Mouse (Mus musculus): Measurements from ENCODE around the gene Ifrd1.

The Ifrd1 gene

DNA sequence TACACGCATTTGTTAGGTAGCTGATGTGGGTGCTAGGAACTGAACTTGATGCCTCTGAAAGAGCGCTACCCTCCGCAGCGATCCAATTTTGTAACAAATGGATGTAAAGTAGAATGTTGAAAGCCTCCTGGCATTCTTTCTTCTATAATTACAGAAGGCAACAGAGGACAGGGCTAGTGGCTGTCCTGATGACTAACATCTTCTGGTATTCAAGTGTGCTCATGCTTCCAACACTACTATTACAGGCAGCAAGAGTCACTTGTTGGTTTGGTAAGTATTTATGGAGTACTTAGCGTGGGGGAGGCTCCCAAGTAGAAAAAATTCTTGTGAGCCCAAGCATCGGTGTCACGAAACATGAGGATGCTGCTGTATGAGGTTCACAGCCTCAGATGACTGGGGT is 9.1 kb downstream of the Ifrd1 start:
- DNase-seq: no peak

- no peak for DNase-seq
Observed at GRCm38 (mm10) chr12:40232231-40232630, 16.1 kb downstream of the Ifrd1 start.

DNA sequence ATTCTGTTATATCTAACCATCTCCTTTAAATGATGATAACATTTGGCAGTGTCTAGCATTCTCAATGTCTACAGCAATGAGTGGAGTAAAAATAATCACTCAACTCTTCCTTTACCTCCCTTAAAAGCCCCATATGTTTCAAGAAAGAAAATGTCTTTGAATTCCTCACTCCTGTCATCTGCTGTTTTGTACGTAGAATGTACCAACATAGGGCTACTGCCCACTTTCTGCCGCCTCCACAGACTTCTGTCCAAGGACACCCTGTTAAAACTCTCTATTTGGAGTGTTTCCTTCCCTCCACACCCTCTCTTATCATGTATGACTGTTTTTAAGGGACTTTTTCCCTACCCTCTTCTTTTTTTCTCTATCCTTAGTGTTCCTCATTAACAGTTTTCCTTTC is 16.7 kb downstream of the Ifrd1 start:
- no peak for DNase-seq

DNA sequence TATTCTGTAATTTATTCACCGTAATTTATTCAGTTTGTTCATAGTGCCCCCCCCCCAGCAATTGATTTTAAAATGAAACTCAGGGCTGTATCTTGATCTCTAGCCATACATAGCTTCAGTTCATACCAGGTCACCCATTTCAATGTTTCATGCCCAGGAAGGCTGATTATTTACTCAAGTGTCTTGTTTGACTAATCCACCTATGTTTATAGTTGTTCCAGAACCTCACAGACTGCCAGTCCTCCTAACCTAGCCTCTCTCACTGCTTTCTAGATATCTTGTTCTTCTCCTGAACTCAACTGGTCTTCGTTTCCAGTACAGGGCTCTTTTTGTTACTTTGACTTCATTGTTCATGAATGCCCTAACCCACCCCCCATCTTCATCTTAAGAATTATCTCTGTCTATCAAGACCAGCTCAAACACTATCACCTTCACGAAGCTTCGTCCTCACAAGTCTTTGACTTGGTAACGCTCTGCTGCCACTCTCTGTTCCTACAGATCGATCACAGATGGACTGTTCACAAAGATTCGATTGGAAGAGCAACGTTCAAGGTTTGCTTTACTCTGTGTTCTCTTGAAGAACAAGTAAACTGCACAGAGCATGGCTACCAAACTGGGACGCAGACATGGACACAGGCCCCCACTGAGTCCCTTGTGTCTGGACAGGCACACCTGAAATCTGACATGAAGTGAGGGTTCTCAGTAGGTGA is 24.0 kb downstream of the Ifrd1 start:
- DNase-seq: no peak

DNA sequence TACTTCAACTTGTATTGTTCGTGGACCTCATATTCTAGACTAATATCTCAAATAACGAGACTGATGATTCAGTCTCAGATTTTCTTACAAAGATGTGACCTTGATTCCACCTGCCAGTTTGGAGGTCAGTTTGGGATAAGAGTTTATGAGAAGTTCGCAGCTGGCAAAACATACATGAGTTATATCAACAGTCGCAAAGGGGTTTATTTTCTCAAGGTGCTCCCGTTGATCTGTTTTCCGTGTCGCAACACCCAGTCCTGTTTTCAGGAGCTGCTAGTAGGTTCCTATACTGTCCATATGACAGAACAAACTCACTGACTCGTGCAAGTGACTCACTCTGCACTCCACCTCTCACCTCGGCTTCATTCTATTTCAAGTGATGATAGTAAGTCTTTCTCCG is 24.6 kb downstream of the Ifrd1 start:
- peak; percentile 49 for DNase-seq

- peak; percentile 99 for DNase-seq
Observed at GRCm38 (mm10) chr12:40223082-40223619, 25.2 kb downstream of the Ifrd1 start.

GRCm38 (mm10) chr12:40222251-40223081 is 25.8 kb downstream of the Ifrd1 start:
- peak; percentile 98 for DNase-seq

GRCm38 (mm10) chr12:40221611-40222010 is 26.7 kb downstream of the Ifrd1 start:
- no peak for DNase-seq

GRCm38 (mm10) chr12:40220896-40221295 is 27.4 kb downstream of the Ifrd1 start:
- DNase-seq: no peak

- peak; percentile 45 for DNase-seq
Observed at GRCm38 (mm10) chr12:40220001-40220570, 28.2 kb downstream of the Ifrd1 start.

GRCm38 (mm10) chr12:40218430-40218945 is 29.8 kb downstream of the Ifrd1 start:
- DNase-seq: no peak

DNA sequence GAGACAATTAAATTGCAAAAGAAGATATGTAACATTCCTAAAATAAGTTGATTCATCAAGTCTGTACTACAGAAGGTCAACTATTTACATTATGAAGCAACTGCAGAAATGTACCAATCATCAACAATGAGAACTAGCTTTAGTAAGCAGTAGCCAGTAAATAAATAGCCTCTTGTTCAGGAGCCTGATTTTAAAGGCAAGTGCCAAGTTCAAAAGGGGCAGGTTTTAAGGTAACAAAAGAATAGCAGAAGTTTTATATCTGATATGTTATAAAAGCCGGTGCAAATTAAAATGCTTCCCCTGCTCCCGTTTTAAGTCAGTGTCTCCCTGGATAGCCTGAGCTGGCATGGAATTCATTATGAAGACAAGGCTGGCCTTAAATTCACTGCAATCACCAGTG is 30.5 kb downstream of the Ifrd1 start:
- DNase-seq: no peak

- DNase-seq: no peak
Observed at GRCm38 (mm10) chr12:40214888-40215876, 33.1 kb downstream of the Ifrd1 start.

GRCm38 (mm10) chr12:40209049-40209448 is 39.3 kb downstream of the Ifrd1 start:
- DNase-seq: no peak

GRCm38 (mm10) chr12:40207909-40208308 is 40.4 kb downstream of the Ifrd1 start:
- no peak for DNase-seq

GRCm38 (mm10) chr12:40202161-40203035 is 45.9 kb downstream of the Ifrd1 start:
- no peak for DNase-seq

DNA sequence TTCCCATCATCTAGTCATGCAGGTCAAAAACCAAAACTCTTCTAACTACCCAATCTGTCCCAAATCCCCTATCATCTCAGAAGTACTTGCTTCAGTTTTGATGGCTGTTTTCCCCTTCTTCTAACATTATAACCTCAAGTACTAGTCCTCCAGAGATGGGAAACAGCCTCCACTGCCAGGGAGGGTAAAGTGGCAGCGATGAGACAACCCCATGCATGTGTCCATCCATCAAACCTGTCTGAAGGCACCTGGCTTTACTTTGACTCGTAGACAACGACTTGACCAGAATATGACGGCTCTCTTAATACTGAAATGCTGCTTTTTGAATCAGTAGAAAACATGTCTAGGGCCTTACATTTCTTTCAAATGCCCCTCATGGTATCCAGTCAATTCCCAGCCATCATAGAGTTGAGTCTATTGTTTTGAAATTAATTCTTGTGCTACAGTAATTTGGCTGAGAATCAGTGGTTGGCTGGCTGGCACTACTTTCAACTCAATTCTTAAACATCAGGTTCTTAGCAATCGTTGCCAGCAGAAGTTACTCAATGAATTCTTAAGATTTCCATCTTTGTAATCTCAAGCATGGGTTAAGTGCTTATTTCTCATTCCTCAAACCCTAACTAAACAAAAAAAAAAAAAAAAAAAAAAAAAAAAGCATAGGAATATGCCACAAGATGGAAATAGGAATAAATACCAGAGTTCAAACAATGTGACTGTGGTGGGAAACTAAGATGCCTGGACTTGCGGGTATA is 47.6 kb downstream of the Ifrd1 start:
- no peak for DNase-seq

DNA sequence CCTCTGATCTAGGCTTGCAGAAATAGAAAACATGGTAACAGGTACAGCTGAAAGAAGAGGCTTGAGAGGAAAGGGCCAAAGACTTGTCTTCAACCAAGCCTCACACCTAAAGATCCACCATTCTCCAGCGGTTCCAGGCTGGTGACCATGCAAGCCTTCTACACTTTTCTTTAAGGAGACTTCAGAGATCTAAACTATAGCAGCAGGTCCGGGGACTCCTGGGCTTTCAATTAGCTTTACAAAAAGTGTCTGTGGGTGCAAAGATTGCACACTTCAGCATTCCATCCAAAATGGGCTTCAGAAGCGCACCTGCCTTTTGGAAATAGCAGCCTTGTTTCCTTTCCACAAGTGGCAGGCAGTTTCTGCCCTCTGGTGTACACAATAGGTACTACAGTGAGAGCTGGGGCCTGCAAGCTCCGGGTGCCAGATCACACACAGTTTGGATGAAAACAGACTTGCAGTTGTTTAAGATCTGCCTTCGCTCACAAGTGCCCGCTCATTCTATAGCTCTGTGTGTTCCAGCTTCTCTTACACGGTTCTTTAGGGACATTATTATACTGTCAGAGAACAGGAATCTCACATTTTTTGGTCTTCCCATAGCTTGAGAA is 48.4 kb downstream of the Ifrd1 start:
- peak; percentile 49 for DNase-seq

GRCm38 (mm10) chr12:40199302-40199701 is 49.0 kb downstream of the Ifrd1 start, which contains the start of gene Lsmem1:
Lsmem1 (minus strand) TSS chr12:40199490.
- no peak for DNase-seq

DNA sequence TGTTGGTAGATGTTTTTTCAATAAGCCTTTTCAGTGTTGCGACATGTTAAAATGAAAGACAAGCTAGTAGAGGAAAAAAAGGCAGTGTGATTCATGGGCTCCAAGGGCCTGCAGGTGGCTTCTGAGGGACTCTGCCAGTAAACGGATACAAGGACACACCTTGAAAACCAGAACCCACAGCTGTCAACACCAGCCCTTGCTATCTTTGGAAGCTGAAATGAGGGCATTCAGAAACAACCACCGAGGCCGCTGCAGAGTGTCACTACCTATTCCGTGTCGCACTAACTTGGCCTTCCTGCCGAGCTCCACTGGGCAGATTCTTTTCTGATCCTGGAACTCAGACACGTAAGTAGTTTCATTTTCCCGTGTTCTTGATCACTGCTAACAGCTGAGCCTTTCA is 49.9 kb downstream of the Ifrd1 start:
- no peak for DNase-seq
